Mouse (Mus musculus): ENCODE results near the gene Ddias. TPM values are rescaled to one million over a fixed set of nuclear protein-coding genes. Genes with fewer than 3 reads are reported as not detected.

Ddias gene
- polyA plus RNA-seq, 1 experiment from 2014 or later = 1.1 TPM

DNA sequence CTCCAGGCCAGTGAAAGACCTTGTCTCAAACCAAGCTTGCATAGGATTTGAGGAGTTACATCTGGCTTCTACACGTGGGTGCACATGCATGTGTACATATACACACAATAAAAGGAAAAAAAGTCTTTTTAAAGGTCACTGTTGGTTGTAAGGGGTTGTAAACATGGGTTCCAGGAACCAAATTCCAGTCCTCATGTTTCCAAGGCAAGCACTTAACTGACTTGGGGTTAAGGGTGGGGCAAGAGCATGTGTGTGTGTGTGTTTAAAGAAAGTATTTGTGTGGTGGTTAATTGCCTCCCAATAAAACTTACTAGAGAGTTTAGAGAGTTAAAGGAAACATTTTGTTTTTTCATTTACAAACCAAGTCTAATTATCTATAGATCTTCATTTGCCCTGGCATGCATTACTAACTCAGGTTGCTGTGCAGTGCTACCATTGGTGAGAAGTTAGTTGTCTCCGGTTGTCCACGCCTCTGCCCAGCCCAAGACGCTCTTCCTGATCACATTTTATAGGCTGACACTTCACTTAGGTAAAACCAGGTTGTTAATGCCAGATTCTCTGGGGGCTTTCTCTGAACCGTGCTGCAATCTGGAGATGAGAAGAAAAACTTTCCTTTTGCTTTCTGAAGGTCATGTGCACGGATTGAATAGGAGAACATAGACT lies 11.1 kb upstream of the Ddias start:
- TF ChIP-seq CTCF (IDR thresholded peaks at IDR 0.05) = no peak
- no peak for TF ChIP-seq EP300 (IDR thresholded peaks at IDR 0.05)
- Histone ChIP-seq H3K27me3 (replicated peaks; ENCODE audit: insufficient read depth, low read length) (no peaks in the 10 kb centered on the region), H3K4me1 (ENCODE audit: insufficient read depth, low read depth, low read length) (peaks cover 3% of the 10 kb centered on the region; the same call in 1 of the 2 replicates), H3K4me2 (replicated peaks; ENCODE audit: low read depth, low read length) (no peak overlapping the region), H3K4me3 (ENCODE audit: low read depth, low read length) (no peak overlapping the region), H3K27ac (ENCODE audit: low read length) (no peak overlapping the region), H3K9ac (replicated peaks; ENCODE audit: low read depth) (no peak overlapping the region), H3K9me3 (ENCODE audit: low read length) (no peaks in the 10 kb centered on the region), H3K36me3 (ENCODE audit: insufficient read depth, low read length) (no peaks in the 10 kb centered on the region)
- DNase-seq (ENCODE audit: low spot score) (no peak), ATAC-seq (no peak)
- WGBS = 80% methylated on average over 6 of the region's 6 CpGs

DNA sequence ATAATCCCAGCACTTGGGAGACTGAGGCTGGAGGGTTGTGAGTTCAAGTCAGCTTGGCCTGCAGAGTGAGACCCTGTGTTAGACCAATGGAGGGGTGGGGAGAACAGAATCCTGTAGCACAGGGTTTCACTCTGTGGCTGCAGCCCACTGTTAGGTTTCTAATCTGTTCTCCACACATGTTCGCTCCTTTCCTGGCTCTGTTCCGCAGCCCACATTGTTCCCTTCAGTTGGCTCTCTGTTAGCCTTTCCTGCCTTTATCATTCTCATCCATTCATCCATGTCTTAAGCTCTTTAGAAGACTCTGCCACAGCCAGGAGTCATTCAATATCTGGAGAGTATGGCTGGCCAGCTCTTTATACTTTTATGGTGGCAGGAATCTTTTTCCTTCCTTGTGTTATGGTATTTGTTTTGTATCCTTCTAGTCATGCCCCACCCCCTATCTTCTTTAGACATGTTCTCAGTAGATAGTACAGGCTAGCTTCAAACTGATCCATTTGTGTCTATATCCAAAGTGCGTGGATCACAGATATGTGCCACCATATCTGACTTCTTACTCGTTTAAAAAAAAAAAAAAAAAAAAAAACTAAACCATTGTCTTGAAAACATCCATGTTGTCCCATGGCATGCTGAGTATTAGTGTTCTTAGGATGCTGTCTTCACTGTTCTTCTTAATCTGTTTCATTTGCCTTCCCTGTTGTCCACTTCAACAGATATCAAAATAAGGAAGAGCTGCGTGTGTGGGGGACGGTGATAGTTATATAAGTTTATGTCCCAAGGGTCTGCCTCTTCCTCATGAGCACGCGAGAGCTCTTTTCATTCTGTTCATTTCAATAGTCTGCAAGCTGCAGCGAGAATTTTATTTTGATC lies 10.0 kb upstream of the Ddias start:
- Histone ChIP-seq H3K9me3 (ENCODE audit: low read length) (no peaks in the 10 kb centered on the region), H3K4me3 (ENCODE audit: low read depth, low read length) (no peak overlapping the region), H3K27ac (ENCODE audit: low read length) (no peak overlapping the region), H3K4me2 (replicated peaks; ENCODE audit: low read depth, low read length) (no peak overlapping the region), H3K9ac (replicated peaks; ENCODE audit: low read depth) (no peak overlapping the region), H3K36me3 (ENCODE audit: insufficient read depth, low read length) (no peaks in the 10 kb centered on the region), H3K4me1 (ENCODE audit: insufficient read depth, low read depth, low read length) (peaks cover 3% of the 10 kb centered on the region; the same call in 1 of the 2 replicates), H3K27me3 (replicated peaks; ENCODE audit: insufficient read depth, low read length) (no peaks in the 10 kb centered on the region)
- DNase-seq (ENCODE audit: low spot score) = peak; percentile 25
- no peak for TF ChIP-seq CTCF (IDR thresholded peaks at IDR 0.05)
- peak; percentile 55; the same call in 1 of the 2 replicates for TF ChIP-seq EP300 (IDR thresholded peaks at IDR 0.05)
- whole genome bisulfite sequencing = 75% methylated on average over 9 of the region's 9 CpGs
- ATAC-seq = peak; percentile 55

DNA sequence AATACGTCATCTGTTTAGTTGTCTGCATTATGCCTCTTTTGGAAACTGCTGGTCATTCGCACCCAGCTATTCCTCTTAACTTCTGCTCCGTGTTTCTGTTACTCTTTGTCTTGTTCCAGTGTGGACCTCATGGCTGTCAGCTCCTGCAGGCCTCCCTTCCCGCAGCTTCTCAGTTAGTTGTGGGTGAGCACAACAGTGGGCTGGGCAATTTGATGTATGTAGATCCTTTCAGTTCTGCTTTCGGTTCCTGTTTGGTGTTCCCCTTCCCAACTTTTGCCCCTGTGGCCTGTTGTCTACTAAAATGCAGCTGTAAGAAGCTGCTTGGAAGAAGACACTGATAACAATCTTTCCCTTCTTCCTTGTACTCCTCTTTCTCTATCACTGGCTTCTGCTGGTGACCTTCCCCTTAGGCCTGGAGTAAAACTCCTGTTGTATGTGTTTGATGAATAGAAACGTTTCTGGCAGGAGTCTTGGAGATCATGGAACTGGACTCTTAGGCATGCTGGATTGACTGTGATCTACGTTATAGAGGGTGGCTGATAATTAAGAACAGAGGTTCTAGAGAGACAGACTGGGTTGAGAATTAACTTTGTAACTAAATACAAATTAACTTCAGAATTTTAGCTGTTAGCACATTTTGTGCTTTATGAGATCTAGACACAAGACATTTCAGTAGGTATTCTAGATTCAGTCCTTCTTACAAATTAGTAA lies 4.7 kb upstream of the Ddias start:
- ATAC-seq = no peak
- Histone ChIP-seq H3K9ac (replicated peaks; ENCODE audit: low read depth) (no peak overlapping the region), H3K9me3 (ENCODE audit: low read length) (no peaks in the 10 kb centered on the region)

DNA sequence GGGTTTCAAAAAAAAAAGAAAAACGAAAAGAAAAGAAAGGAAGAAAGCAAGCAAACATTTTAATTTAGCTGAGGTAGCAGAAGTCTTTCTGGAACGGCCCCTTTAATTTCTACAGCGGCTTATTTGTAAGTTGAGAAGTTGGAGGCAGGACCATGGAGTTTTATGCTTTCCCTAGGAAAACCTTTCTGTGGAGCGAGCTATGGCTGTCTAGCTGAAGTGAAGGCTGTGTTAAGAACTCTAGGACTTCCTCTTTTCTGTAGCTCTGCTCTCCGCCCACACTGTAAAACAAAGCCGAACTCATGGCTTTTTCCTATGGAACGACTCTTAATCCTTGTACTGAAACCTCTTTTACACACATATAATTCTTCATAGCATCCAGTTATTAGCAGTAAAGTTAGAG lies 2.5 kb upstream of the Ddias start:
- Histone ChIP-seq H3K4me3 (ENCODE audit: low read depth, low read length) (0 out of 2 replicates have a peak overlapping the region, but pooled peaks have one; percentile 2), H3K9me3 (ENCODE audit: low read length) (no peaks in the 10 kb centered on the region), H3K27me3 (replicated peaks; ENCODE audit: insufficient read depth, low read length) (no peaks in the 10 kb centered on the region), H3K36me3 (ENCODE audit: insufficient read depth, low read length) (no peaks in the 10 kb centered on the region), H3K9ac (replicated peaks; ENCODE audit: low read depth) (no peak overlapping the region), H3K4me1 (ENCODE audit: insufficient read depth, low read depth, low read length) (peaks cover 5% of the 10 kb centered on the region; the same call in 1 of the 2 replicates), H3K4me2 (replicated peaks; ENCODE audit: low read depth, low read length) (peak overlapping the region; percentile 64), H3K27ac (ENCODE audit: low read length) (0 out of 2 replicates have a peak overlapping the region, but pooled peaks have one; percentile 47)
- WGBS = 16% methylated on average over 7 of the region's 7 CpGs
- DNase-seq (ENCODE audit: low spot score) (peak; percentile 58), ATAC-seq (no peak)
- no peak for TF ChIP-seq CTCF (IDR thresholded peaks at IDR 0.05)
- no peak for TF ChIP-seq EP300 (IDR thresholded peaks at IDR 0.05)

More for the DNA sequence above, 4.7 kb upstream of the Ddias start:
- no peak overlapping the region for H3K27ac ChIP-seq (ENCODE audit: low read length)
- no peak overlapping the region for H3K4me3 ChIP-seq (ENCODE audit: low read depth, low read length)
- H3K36me3 ChIP-seq (ENCODE audit: insufficient read depth, low read length) = no peaks in the 10 kb centered on the region
- 73% methylated on average over 7 of the region's 7 CpGs for WGBS
- TF ChIP-seq EP300 (IDR thresholded peaks at IDR 0.05) (no peak), CTCF (IDR thresholded peaks at IDR 0.05) (no peak)
- H3K4me2 ChIP-seq (replicated peaks; ENCODE audit: low read depth, low read length) = no peak overlapping the region
- DNase-seq (ENCODE audit: low spot score) = peak; percentile 28
- H3K4me1 ChIP-seq (ENCODE audit: insufficient read depth, low read depth, low read length) = peaks cover 5% of the 10 kb centered on the region; the same call in 1 of the 2 replicates
- no peaks in the 10 kb centered on the region for H3K27me3 ChIP-seq (replicated peaks; ENCODE audit: insufficient read depth, low read length)

DNA sequence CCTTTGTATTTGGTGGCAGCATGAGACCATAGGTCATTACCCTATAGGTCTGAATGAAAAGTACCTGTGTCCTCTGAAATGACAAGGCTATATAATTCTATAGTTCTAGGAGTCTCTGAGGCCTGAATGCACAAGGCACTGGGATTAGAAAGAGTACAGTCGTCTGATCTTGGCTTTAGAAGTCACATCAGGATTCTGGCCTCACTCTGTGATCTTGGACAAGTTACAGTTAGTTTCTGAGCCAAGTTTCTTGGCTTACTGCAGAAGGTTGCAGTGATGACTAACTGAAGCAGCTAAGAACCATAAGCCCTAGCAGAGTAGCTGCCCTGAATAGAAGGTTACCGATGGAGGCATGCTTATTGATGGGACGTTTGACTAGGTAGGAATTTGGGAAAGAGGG lies 2.0 kb upstream of the Ddias start:
- peak overlapping the region; percentile 32; the same call in 1 of the 2 replicates for H3K27ac ChIP-seq (ENCODE audit: low read length)
- 15% methylated on average over 3 of the region's 3 CpGs for WGBS
- H3K4me2 ChIP-seq (replicated peaks; ENCODE audit: low read depth, low read length) = peak overlapping the region; percentile 64
- H3K4me1 ChIP-seq (ENCODE audit: insufficient read depth, low read depth, low read length) = peaks cover 5% of the 10 kb centered on the region; the same call in 1 of the 2 replicates
- no peak for TF ChIP-seq EP300 (IDR thresholded peaks at IDR 0.05)
- no peak for TF ChIP-seq CTCF (IDR thresholded peaks at IDR 0.05)
- no peaks in the 10 kb centered on the region for H3K9me3 ChIP-seq (ENCODE audit: low read length)
- no peak overlapping the region for H3K9ac ChIP-seq (replicated peaks; ENCODE audit: low read depth)
- H3K4me3 ChIP-seq (ENCODE audit: low read depth, low read length) = 0 out of 2 replicates have a peak overlapping the region, but pooled peaks have one; percentile 72
- H3K27me3 ChIP-seq (replicated peaks; ENCODE audit: insufficient read depth, low read length) = no peaks in the 10 kb centered on the region
- no peak for DNase-seq (ENCODE audit: low spot score)
- no peaks in the 10 kb centered on the region for H3K36me3 ChIP-seq (ENCODE audit: insufficient read depth, low read length)
- no peak for ATAC-seq

Measured in lung, postnatal 0 days (tissue).